Mouse (Mus musculus) frontal cortex, adult 2 months (tissue): ENCODE measurements around the gene Pmm1. TPM values are rescaled to one million over a fixed set of nuclear protein-coding genes. Genes with fewer than 3 reads are reported as not detected.
A peak's percentile ranks its signal among the peaks of the same experiment; 100 is the strongest.
"Not testable (repeated sequence)": the region's sequence is repeated elsewhere in the genome, so short reads cannot be mapped to it uniquely, and the experiment has no call there.

ENCODE experiments used
- DNase-seq, 2 experiments: peaks; one replicate each; pipeline ENCODE4 v3.0.0; 2022; ENCODE audit warnings: low spot score in 1 of 2; ENCODE audit errors: extremely low spot score in 1 of 2
- polyA plus RNA-seq: library from polyadenylated mRNA; depleted of rRNA; stranded (reverse); fragments of >200 nt; gene quantifications from 2 replicates; pipeline ENCODE4 v1.2.3, GENCODE M21; 2012

Gene Pmm1
- polyA plus RNA-seq, 1 experiment, result 283 TPM

DNA sequence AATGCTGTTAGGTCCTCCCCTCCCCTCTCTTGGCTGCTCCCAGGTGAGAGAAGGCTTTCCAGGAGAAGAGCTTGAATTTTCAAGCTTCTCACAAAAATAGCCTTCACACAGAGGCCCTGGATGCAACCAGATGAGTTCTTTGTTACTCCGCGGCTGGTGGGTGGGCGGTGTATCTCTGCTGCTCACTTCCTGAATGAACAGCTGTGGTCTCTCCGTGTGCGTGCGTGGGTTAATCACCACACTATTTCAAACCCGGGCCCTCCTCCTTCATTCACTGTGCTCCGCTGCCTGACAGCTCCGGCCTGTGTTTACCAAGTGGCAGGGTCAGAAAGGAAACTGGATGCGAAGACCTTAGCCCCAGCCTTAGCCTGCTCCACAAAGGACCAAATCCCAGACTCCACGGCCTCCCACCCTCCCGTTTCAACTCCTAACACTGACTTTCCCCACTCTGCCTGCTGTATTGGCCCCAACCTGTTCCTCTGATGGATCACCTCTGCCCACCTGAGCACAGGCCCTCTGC, 27.7 kb downstream of the Pmm1 start:
- DNase-seq, result peak; percentile 63 to 86

DNA sequence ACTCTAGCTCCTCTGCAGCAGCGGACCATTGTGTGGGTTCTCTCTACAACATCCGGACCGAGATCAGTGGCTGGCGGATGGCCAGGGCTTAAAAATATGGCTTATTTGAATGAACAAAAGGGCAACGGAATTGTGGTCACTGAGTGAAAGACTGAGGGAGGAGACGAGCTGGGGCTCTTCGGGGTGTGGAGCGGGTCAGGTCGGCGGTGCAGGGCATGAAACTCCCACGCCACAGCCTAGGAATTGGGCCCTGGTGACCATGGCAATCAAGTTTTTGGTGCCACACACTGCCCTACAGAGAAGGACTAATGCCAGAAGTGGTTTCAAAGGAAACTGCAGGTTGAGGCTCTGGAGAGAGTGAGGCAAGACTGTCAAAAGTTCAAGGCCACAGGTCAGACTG, 32.5 kb downstream of the Pmm1 start:
- peak in 1 of 2 experiments; percentile 52 for DNase-seq

DNA sequence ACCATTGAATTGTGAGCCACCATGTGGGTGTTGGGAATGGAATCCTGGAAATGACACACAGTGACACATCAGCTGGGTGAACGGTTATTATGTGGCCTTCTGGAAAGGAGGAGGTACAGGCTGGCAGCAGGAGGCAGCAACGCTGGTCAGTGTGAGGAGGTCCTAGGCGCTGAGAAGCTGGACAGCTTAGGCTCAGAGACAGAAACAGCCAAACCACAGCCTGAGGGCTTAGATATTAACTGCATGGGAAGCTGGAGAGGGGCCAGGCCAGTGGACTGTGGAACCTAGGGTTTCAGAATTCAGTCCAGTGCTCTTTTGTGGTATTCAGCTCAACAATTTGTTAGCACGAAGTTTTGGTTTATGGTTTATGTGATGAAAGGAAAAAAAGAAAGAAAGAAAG, 33.0 kb downstream of the Pmm1 start:
- DNase-seq, result no peak

DNA sequence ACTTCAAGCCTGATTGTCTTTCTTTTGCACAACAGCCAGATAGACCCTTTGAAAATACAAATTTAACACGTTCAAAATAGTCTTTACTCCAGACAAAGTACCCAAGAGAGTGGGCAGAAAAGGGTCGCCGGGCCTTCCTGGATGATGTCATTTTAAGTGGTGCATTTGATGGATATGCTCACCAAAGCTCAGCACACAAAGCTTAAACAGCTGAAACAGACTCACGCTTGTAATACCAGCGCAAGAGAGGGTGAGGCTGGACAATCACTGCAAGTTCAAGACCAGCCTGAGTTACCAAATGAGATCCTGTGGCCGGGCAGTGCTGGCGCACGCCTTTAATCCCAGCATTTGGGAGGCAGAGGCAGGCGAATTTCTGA, 34.3 kb downstream of the Pmm1 start:
- no peak for DNase-seq

DNA sequence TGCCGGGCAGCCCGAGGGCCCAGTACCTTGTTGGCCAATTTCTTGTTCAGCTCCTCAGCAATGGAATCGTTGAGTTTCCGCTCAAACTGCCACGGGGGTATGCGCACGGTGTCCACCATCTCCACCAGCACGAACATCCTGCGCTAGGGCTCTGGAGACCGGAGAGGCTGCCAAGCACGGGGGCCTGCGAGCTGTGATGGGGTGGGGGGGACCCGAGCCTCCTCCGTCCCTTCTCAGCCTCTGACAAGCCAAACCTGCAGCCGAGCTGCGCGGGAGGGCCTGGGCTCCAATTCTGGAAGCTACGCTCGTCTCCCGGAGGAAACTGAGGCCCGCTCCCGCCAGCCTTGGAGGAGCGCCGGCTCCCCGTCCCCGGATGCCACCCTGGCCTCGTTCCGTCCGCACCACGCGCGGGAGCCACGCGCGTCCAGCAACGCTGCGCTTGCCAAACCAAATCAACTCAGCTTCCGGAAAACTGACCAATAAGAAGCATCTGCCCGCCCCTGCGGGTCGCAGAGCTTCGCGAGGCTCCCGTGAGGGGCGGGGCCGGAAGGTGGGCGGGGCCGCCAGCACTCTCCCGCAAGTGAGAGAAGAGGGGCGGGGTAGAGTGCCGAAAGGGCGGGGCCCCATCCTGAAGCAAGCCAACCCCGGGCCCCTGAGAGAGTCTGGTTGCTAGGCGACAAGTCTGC, 34.8 kb downstream of the Pmm1 start, which contains the start of gene Polr3h:
TSS of gene Polr3h (minus strand) at position 481 of the 686 bp plus-strand sequence.
- peak; percentile 93 to 95 for DNase-seq

DNA sequence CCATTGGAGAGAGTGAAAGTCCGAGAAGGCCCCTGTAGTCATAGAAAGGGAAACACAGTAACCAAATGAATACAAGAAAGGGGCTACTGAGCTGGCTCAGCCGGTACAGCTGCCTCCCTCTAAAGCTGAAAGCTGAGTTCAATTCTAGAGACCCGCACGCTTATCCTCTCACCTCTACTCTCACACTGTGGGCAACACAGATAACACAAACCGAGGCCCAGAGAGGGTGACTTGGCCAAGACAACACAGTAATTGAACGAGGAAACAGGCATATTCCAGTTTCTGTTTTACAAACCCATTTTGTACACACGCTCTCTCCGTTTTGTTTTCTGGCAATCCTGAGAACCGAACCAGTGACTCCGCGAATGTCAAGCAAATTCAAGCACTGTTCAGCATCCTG, 35.8 kb downstream of the Pmm1 start:
- no peak for DNase-seq

DNA sequence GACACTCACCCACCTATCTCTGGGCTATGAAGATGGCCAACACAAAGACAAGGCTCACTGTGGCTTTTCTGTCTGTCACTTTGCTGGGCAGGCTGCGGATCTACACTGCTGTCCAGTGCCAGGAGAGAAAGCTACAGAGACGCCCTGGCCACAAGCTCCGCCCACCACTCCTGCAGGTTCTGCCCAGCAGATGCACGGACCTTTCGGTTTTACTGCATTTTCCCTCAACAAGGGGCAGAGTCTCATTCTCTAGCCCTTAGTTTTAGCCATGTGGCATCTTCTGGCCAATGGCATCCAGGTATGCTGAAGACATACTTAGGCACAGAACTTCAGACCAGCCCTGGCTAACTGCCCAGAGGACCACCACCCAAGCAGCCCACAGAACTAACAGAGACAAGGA, 39.5 kb downstream of the Pmm1 start:
- DNase-seq, result no peak

DNA sequence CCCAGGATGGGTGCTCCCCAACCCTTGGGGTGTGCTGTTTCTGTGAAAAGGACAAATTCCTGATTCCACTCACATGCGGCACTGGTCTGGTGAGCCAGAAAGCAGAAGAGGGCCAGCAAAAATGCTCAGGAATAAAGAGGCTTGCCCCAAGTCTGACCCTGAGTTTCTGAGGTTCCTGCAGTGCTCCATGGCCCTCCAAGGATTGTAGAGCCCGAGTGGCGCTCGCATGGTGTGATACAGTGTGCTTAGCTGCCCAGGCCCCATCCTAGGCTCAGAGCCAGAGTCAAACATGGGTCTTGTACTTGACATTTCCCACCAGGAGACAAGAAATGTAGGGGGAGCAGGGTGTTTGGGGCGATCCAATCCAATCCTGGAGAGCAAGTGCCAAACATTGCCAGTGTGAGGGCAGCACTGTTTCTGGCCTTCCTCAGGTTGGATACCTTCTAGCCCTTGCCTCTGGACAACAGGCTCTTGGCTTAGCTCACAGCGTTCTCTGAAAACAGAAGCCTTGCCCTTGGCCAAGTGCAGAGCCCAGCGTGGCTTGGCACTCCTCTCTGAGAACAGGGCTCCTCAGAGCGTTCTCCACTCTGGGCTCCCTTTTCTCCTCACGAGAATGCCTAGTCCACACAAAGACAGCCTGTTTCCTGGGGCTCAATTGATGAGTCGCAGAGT, 40.0 kb downstream of the Pmm1 start:
- DNase-seq, result no peak

DNA sequence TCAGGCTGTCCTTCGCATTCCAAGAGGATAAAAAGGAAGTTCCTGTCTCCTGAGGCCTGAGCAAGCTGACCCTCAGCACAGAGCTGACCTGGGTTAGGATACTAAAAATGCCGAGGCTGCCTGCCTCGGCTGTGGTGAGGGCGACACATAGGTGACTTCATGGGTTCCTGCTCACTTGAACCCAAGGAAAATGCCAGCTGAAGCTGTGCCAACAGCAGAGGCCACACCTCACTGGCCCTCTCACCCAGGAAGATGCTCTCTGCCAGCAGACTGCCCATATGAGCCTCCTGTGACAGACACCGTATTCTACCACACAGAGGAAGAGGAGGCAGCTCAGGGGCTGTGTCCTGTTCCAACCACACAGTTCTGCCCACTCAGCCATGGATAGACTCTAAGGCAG, 41.7 kb downstream of the Pmm1 start:
- no peak for DNase-seq

DNA sequence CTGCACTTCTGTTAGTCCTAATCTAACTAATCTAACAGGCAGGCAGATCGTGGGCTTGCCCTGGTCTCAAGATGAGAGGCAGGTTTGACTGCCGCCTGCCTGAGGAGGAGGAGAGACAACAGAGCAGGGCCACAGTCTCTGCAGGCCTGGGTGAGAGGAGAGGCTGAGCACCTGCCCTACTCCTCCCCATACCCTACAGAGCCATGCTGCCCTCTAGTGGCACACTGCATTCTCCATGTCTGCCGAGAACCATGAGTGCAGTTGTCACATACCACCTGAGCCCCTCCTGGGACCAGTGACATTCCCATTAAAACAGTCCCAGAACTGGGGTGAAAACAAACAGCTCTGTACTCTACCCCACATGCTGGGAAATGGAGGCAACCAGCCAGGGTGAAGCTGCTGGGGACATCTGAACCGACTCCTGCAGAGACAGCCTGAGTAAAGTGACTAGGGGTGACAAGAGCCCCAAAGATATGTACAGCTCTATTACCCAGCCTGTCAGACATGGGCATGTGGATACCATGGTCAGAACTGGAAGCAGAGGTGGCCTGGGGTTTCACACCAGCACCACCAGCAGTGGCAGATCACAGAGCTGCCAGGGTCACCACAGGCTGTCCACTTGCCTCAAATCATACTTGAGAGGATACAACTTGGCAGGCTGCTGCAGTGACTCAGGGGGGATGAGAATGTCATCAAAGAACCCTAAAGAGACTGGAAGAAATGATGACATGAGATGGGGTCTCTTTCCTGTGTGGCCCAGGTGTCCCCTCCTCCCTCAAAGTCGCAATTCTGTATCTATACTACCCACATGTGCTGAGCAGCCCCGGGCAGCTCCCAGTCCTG, 42.9 kb downstream of the Pmm1 start:
- peak in 1 of 2 experiments; percentile 88 for DNase-seq

DNA sequence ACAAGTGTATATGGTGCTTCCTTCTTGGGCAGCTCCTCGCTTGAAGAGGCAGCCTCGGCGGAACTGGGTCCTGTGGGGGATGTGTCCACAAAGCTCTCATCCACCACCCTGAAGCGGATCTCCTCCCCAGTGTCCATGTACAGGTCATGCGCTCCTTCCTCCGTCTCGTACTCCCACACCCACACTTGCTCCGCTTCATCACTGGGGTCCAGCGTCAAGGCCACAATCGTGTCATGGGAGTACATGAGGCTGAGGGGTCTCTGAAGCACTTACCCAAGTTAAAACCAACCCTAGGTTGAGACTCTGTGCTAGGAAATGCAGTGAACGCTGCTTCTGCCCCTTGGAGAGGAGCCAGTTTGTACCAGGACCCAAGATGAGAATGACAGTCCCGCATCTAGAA, 43.5 kb downstream of the Pmm1 start:
- DNase-seq, result no peak

DNA sequence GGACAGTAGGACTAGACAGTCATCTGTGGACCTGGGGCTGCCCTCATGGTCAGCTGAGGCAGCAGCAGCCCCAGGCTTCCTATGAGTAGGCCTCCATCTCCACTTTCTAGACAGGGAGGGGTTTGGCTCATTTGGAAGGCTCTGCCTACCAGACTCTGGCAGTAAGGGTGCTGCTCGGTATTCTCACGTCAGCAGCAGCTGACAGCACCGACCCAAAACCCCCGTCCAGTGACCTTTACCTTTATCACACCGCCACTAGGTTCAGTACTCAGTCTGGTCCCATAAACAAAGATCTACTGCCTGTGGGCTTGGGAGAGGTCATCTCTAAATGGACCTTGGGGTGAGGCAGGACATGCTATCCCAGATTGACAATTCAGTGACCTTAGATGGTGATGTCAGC, 45.1 kb downstream of the Pmm1 start:
- DNase-seq, result no peak

DNA sequence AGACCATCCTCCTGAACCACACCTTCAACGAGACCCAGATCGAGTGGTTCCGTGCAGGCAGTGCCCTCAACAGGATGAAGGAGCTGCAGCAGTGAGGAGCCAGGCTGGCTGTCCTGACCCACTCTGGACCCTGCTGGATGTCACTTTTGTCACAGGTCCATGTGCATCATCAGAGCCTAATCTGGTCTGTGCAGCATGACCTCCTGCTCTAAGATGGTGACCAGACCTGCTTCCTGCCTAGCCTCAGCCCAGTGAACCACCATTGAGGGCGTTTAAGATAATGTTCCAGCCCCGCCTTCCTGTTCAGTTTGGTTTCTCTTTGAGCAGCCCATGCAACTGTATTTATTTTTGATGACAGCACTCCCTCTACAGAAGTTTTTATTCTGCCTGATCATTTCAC, 46.1 kb downstream of the Pmm1 start:
- DNase-seq, result no peak

DNA sequence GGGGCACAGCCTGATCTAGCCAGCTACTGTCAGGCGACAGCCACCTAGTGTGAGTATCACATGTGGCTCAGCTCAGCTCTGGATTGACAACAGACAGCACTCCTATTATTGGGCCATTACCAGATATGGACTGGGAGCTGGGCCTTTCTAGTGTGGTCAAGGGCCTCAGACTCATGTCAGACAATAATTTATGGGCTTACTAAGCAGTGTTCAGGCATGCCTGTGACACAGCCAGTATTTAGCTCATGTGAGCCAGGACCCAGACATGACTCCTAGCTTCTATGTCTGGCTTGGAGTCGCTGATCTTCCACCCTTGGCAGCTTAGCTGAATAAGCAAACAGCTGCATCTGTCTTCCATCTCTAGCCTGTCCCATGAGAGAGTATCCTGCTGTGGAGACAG, 48.2 kb downstream of the Pmm1 start:
- DNase-seq, result no peak

DNA sequence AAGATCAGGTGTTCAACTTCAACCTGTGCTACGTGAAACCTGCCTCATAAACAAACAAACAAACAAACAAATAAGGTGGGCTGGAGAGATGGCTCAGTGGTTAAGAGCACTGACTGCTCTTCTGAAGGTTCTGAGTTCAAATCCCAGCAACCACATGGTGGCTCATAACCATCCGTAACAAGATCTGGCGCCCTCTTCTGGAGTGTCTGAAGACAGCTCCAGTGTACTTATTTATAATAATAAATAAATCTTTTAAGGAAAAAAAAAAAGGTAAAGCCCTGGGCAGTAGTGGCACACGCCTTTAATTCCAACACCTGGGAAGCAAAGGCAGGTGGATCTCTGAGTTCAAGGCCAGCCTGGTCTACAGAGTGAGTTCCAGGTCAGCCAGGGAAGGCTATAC, 52.0 kb downstream of the Pmm1 start:
- DNase-seq, result not testable (repeated sequence)

DNA sequence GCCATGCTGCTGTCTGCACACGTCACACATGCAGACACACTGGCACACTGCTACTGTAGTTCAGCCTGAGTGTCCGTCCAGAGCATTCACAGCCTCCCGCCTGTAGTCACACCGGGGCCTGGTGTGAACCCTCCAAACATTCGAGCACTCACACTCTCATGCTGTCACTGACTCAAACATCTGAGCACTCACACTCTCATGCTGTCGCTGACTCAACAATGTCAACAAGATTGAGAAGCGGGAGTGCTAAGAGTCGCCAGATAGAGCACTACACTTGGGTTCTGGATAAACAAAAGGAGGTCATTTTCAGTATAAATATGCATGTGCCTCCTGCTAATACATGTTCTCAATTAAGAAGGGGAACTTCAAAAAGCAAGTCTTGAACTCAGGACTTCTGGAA, 52.8 kb downstream of the Pmm1 start:
- no peak for DNase-seq

DNA sequence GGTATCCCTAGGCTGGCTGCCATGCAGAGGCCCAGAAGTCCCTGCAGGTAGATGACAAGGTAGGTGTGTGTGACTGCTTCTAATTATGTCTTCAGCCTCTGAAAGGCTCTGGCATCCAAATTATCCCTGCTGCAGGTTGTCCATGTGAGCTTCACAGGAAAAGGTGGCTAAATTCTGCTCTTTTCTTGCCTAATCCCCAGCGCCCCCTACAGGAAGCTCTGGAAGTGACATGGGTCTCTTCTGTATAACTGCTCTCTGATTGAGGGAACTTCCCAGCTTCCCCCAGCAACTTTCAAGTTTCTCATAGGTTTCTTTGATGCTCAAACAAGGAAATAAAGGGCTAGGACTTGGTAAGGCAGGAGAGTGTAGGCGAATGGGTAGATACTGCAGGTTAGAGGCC, 55.8 kb downstream of the Pmm1 start:
- DNase-seq, result peak in 1 of 2 experiments; percentile 88
